Mouse (Mus musculus) CH12.LX (cell line): ENCODE results near the gene Mmgt1.
A peak's percentile ranks its signal among the peaks of the same experiment; 100 is the strongest.

ENCODE experiments used
- CHD1 ChIP-seq: IDR thresholded peaks from 2 replicates; pipeline ENCODE4 v1.6.1; 2012; ENCODE audit warnings: low read depth, low read length, improper control_type of control experiment, inconsistent platforms
- CHD2 ChIP-seq: IDR thresholded peaks from 2 replicates; pipeline ENCODE4 v1.6.1; 2011; ENCODE audit warnings: low read length, improper control_type of control experiment
- CTCF ChIP-seq, 2 experiments: IDR thresholded peaks in 1 of 2; conservative IDR thresholded peaks in 1 of 2; 2 replicates each; pipeline ENCODE4 v1.5.1; 2011 to 2012; ENCODE audit warnings: low read depth in 2 of 2, low read length in 2 of 2, improper control_type of control experiment in 1 of 2, inconsistent platforms in 1 of 2, mild to moderate bottlenecking in 1 of 2, moderate library complexity in 1 of 2
- EP300 ChIP-seq: IDR thresholded peaks from 2 replicates; pipeline ENCODE4 v1.6.1; 2011; ENCODE audit warnings: low read length, improper control_type of control experiment
- MXI1 ChIP-seq: IDR thresholded peaks from 2 replicates; pipeline ENCODE4 v1.6.1; 2011; ENCODE audit warnings: mild to moderate bottlenecking, low read depth, low read length, improper control_type of control experiment
- NRF1 ChIP-seq: IDR thresholded peaks from 2 replicates; pipeline ENCODE4 v1.6.1; 2014; ENCODE audit warnings: low read depth, mild to moderate bottlenecking, inconsistent platforms, low read length, improper control_type of control experiment, moderate library complexity
- POLR2A ChIP-seq: IDR thresholded peaks from 2 replicates; pipeline ENCODE4 v1.6.1; 2011; ENCODE audit warnings: low read depth, mild to moderate bottlenecking, improper control_type of control experiment, low read length
- TCF12 ChIP-seq: IDR thresholded peaks from 2 replicates; pipeline ENCODE4 v1.6.1; 2014; ENCODE audit warnings: low read depth, mild to moderate bottlenecking, inconsistent platforms, low read length, improper control_type of control experiment
- ZC3H11A ChIP-seq: IDR thresholded peaks from 2 replicates; pipeline ENCODE4 v1.6.1; 2012; ENCODE audit warnings: low read depth, mild to moderate bottlenecking, inconsistent platforms, low read length, improper control_type of control experiment
- ZNF384 ChIP-seq: IDR thresholded peaks from 2 replicates; pipeline ENCODE4 v1.6.1; 2012; ENCODE audit warnings: low read depth, low read length, improper control_type of control experiment, inconsistent platforms

GRCm38 (mm10) chrX:56572465-56572864 lies 25.4 kb downstream of the Mmgt1 start:
- TF ChIP-seq TCF12 = no peak
- TF ChIP-seq MXI1 = no peak
- TF ChIP-seq EP300 = no peak
- peak; percentile 30 to 63 for TF ChIP-seq CTCF (conservative IDR thresholded peaks at IDR 0.05 in 1 of 2, IDR thresholded peaks at IDR 0.05 in 1 of 2; ENCODE audit: low read depth in 2 of 2, low read length in 2 of 2)
- no peak for TF ChIP-seq POLR2A
- TF ChIP-seq ZNF384 = no peak
- no peak for TF ChIP-seq CHD1
- no peak for TF ChIP-seq CHD2
- TF ChIP-seq NRF1 = no peak
- TF ChIP-seq ZC3H11A = no peak
